Mouse (Mus musculus): ENCODE measurements around the gene Notch2. TPM values are rescaled to one million over a fixed set of nuclear protein-coding genes. Genes with fewer than 3 reads are reported as not detected.
"Not testable (repeated sequence)": the region's sequence is repeated elsewhere in the genome, so short reads cannot be mapped to it uniquely, and the experiment has no call there.

Gene Notch2
- polyA plus RNA-seq, 1 experiment from 2014 or later, result 29.6 TPM

GRCm38 (mm10) chr3:98038658-98039057, 25.3 kb downstream of the Notch2 start:
- Histone ChIP-seq H3K4me3 (no peak overlapping the region), H3K36me3 (peaks cover 3% of the 10 kb centered on the region; the same call in 1 of the 2 replicates), H3K27ac (peak overlapping the region; percentile 71; the same call in 1 of the 2 replicates), H3K9me3 (replicated peaks) (no peaks in the 10 kb centered on the region), H3K4me1 (peaks cover 88% of the 10 kb centered on the region), H3K27me3 (ENCODE audit: low read depth, poor library complexity, severe bottlenecking) (no peaks in the 10 kb centered on the region)
- WGBS, result 92% methylated on average over 8 of the region's 8 CpGs
- DNase-seq (ENCODE audit: low spot score), result no peak

GRCm38 (mm10) chr3:98039223-98039622, 25.9 kb downstream of the Notch2 start:
- H3K27me3 ChIP-seq (ENCODE audit: low read depth, poor library complexity, severe bottlenecking), result no peaks in the 10 kb centered on the region
- no peak for DNase-seq (ENCODE audit: low spot score)
- H3K9me3 ChIP-seq (replicated peaks), result no peaks in the 10 kb centered on the region
- peak overlapping the region; percentile 37; the same call in 1 of the 2 replicates for H3K27ac ChIP-seq
- no peak overlapping the region for H3K4me3 ChIP-seq
- 15% methylated on average over 5 of the region's 5 CpGs for WGBS
- H3K4me1 ChIP-seq, result peaks cover 88% of the 10 kb centered on the region
- H3K36me3 ChIP-seq, result peaks cover 3% of the 10 kb centered on the region; the same call in 1 of the 2 replicates

- H3K27me3 ChIP-seq (ENCODE audit: low read depth, poor library complexity, severe bottlenecking), result no peaks in the 10 kb centered on the region
- H3K9me3 ChIP-seq (replicated peaks), result no peaks in the 10 kb centered on the region
- no peak for DNase-seq (ENCODE audit: low spot score)
- H3K4me1 ChIP-seq, result peaks cover 88% of the 10 kb centered on the region
- no peak overlapping the region for H3K4me3 ChIP-seq
- peak overlapping the region; percentile 37; the same call in 1 of the 2 replicates for H3K27ac ChIP-seq
- 80% methylated on average over 16 of the region's 16 CpGs for WGBS
- H3K36me3 ChIP-seq, result peaks cover 3% of the 10 kb centered on the region; the same call in 1 of the 2 replicates
These were observed 26.5 kb downstream of the Notch2 start for GRCm38 (mm10) chr3:98039666-98040456.

DNA sequence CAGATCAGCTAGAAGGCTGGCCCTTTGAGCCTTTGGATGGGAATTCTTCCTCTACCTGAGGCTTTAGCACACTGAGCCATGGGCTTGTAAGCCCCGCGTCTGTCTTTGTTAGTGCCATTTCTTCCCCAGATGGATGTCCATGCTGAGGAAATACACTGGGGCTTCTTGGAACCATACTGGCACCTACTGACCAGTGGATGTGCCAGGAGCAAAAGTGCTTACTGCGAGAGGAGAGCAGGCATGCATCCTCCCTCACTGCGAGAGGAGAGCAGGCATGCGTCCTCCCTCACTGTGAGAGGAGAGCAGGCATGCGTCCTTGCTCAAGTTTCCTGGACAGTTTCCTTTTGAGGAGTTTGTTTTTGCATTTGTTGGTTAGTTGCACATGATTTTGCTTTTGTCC, 27.5 kb downstream of the Notch2 start:
- peaks cover 84% of the 10 kb centered on the region for H3K4me1 ChIP-seq
- no peak for DNase-seq (ENCODE audit: low spot score)
- peaks cover 3% of the 10 kb centered on the region; the same call in 1 of the 2 replicates for H3K36me3 ChIP-seq
- no peaks in the 10 kb centered on the region for H3K9me3 ChIP-seq (replicated peaks)
- no peak overlapping the region for H3K4me3 ChIP-seq
- 95% methylated on average over 6 of the region's 6 CpGs for WGBS
- H3K27me3 ChIP-seq (ENCODE audit: low read depth, poor library complexity, severe bottlenecking), result no peaks in the 10 kb centered on the region
- no peak overlapping the region; the same call in 1 of the 2 replicates for H3K27ac ChIP-seq

DNA sequence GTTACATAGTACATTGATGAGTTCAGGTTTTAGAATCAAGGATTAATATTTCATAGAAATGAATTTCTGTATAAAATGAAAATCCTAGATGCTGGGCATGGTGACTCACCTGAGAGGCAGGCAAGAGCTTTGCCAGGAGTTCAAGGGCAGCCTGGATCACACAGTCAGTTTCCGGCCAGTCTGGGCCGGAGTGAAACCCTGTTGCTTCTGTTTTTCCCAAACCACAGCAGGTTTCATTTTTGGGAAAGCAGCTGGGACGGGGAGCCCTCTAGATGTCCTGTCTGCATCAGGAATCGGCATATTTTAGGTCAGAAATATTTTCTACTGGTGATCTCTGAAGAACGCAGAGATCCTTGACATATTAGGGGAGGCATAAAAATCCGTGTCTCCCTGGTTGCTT, 29.0 kb downstream of the Notch2 start:
- 64% methylated on average over 6 of the region's 6 CpGs for WGBS
- H3K27ac ChIP-seq, result peak overlapping the region; percentile 75; the same call in 1 of the 2 replicates
- H3K36me3 ChIP-seq, result peaks cover 3% of the 10 kb centered on the region; the same call in 1 of the 2 replicates
- no peaks in the 10 kb centered on the region for H3K9me3 ChIP-seq (replicated peaks)
- DNase-seq (ENCODE audit: low spot score), result no peak
- no peak overlapping the region for H3K4me3 ChIP-seq
- peaks cover 84% of the 10 kb centered on the region for H3K4me1 ChIP-seq
- H3K27me3 ChIP-seq (ENCODE audit: low read depth, poor library complexity, severe bottlenecking), result no peaks in the 10 kb centered on the region

DNA sequence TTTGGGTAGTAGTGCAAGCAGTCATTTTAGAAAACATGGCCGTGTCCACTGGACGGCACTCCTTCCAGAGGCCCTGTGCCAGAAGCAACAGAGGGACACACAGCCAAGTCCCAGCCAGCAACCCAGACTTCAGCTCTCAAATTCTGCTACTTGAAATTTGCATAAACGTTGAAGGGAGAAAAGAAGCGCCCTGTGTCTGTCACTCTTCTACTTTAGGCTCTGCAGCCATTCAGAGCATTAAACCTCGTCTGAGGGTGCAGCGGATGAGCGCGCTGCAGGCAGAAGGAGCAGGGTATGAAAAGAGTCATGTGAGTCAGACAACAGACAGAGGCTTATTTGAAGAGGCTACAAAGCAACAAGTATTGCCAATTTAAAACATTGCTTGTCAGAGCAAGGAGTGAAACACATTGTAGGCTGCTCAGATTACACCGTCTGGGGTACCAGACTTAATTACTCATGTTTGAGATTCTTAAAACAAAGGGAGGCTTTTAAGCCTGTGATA, 29.7 kb downstream of the Notch2 start:
- WGBS, result 14% methylated on average over 9 of the region's 9 CpGs
- H3K27ac ChIP-seq, result peak overlapping the region; percentile 75
- H3K9me3 ChIP-seq (replicated peaks), result no peaks in the 10 kb centered on the region
- DNase-seq (ENCODE audit: low spot score), result no peak
- H3K36me3 ChIP-seq, result peaks cover 3% of the 10 kb centered on the region; the same call in 1 of the 2 replicates
- H3K4me3 ChIP-seq, result no peak overlapping the region
- peaks cover 81% of the 10 kb centered on the region for H3K4me1 ChIP-seq
- H3K27me3 ChIP-seq (ENCODE audit: low read depth, poor library complexity, severe bottlenecking), result no peaks in the 10 kb centered on the region

GRCm38 (mm10) chr3:98043669-98044068, 30.3 kb downstream of the Notch2 start:
- Histone ChIP-seq H3K4me3 (no peak overlapping the region), H3K27ac (peak overlapping the region; percentile 75), H3K27me3 (ENCODE audit: low read depth, poor library complexity, severe bottlenecking) (no peaks in the 10 kb centered on the region), H3K4me1 (peaks cover 74% of the 10 kb centered on the region), H3K9me3 (replicated peaks) (no peaks in the 10 kb centered on the region), H3K36me3 (peaks cover 3% of the 10 kb centered on the region; the same call in 1 of the 2 replicates)
- no peak for DNase-seq (ENCODE audit: low spot score)
- 66% methylated on average over 4 of the region's 4 CpGs for WGBS

- H3K9me3 ChIP-seq (replicated peaks), result no peaks in the 10 kb centered on the region
- H3K36me3 ChIP-seq, result peaks cover 11% of the 10 kb centered on the region; the same call in 1 of the 2 replicates
- no peak for DNase-seq (ENCODE audit: low spot score)
- no peaks in the 10 kb centered on the region for H3K27me3 ChIP-seq (ENCODE audit: low read depth, poor library complexity, severe bottlenecking)
- H3K27ac ChIP-seq, result peak overlapping the region; percentile 75
- H3K4me3 ChIP-seq, result no peak overlapping the region
- H3K4me1 ChIP-seq, result peaks cover 67% of the 10 kb centered on the region
- WGBS, result 92% methylated on average over 4 of the region's 4 CpGs
These were observed 31.5 kb downstream of the Notch2 start for GRCm38 (mm10) chr3:98044768-98045368.

- WGBS, result 65% methylated on average over 8 of the region's 8 CpGs
- Histone ChIP-seq H3K4me3 (no peak overlapping the region), H3K27me3 (ENCODE audit: low read depth, poor library complexity, severe bottlenecking) (no peaks in the 10 kb centered on the region), H3K4me1 (peaks cover 64% of the 10 kb centered on the region), H3K9me3 (replicated peaks) (no peaks in the 10 kb centered on the region), H3K27ac (peak overlapping the region; percentile 63), H3K36me3 (peaks cover 14% of the 10 kb centered on the region)
- DNase-seq (ENCODE audit: low spot score), result no peak
These were observed 32.3 kb downstream of the Notch2 start for GRCm38 (mm10) chr3:98045465-98046148.

GRCm38 (mm10) chr3:98046305-98046704, 33.0 kb downstream of the Notch2 start:
- no peak overlapping the region for H3K4me3 ChIP-seq
- DNase-seq (ENCODE audit: low spot score), result no peak
- 65% methylated on average over 8 of the region's 8 CpGs for whole genome bisulfite sequencing
- H3K27ac ChIP-seq, result peak overlapping the region; percentile 63; the same call in 1 of the 2 replicates
- peaks cover 12% of the 10 kb centered on the region for H3K36me3 ChIP-seq
- peaks cover 68% of the 10 kb centered on the region for H3K4me1 ChIP-seq
- no peaks in the 10 kb centered on the region for H3K27me3 ChIP-seq (ENCODE audit: low read depth, poor library complexity, severe bottlenecking)
- no peaks in the 10 kb centered on the region for H3K9me3 ChIP-seq (replicated peaks)

DNA sequence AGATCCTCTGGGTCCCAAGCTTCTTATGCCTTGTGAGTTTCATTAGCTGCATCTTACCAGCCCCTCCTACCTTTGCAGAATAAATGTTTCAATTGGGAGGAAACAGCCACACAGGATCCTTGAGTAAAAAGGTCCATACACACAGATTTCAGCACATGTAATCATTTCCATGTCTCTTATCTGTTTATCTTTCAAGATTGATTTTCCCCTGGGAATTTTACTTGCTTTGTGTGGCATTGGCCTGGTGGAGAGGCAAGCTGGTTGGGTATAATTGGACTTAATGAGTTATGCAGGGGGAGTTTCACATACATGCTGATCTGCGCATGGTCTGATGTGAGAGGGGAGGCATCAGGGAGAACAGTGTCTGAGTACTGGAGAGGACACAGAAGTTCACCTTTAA, 36.3 kb downstream of the Notch2 start:
- no peaks in the 10 kb centered on the region for H3K9me3 ChIP-seq (replicated peaks)
- WGBS, result 95% methylated on average over 1 of the region's 1 CpGs
- no peak overlapping the region for H3K4me3 ChIP-seq
- H3K36me3 ChIP-seq, result peaks cover 16% of the 10 kb centered on the region
- H3K27me3 ChIP-seq (ENCODE audit: low read depth, poor library complexity, severe bottlenecking), result no peaks in the 10 kb centered on the region
- peaks cover 67% of the 10 kb centered on the region for H3K4me1 ChIP-seq
- no peak for DNase-seq (ENCODE audit: low spot score)
- H3K27ac ChIP-seq, result no peak overlapping the region

DNA sequence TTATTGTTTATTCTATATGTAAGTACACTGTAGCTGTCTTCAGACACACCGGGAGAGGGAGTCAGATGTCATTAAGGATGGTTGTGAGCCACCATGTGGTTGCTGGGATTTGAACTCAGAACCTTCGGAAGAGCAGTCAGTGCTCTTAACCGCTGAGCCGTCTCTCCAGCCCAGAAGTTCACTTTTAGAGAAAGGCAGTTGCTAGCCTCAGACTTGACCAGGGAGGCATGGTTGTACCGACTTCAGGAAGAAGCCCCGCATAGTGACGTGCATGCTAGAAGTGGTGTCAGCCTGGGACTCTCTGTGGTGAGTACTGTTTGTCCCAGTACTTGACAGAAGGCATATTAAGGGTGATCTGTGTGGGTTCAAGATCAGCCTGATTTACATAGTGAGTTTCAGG, 36.8 kb downstream of the Notch2 start:
- H3K4me1 ChIP-seq, result peaks cover 68% of the 10 kb centered on the region

More for the DNA sequence above, 36.8 kb downstream of the Notch2 start:
- not testable (repeated sequence) for DNase-seq (ENCODE audit: low spot score); H3K9me3 ChIP-seq (replicated peaks); H3K4me3 ChIP-seq; H3K27ac ChIP-seq; H3K27me3 ChIP-seq (ENCODE audit: low read depth, poor library complexity, severe bottlenecking)
- peaks cover 16% of the 10 kb centered on the region for H3K36me3 ChIP-seq
- 92% methylated on average over 7 of the region's 7 CpGs for WGBS

Data from limb, embryonic 10.5 days (tissue).